Mouse (Mus musculus) embryonic facial prominence, embryonic 13.5 days (tissue): ENCODE results near the gene Acrv1. TPM values are rescaled to one million over a fixed set of nuclear protein-coding genes. Genes with fewer than 3 reads are reported as not detected.
"Not testable (repeated sequence)": the region's sequence is repeated elsewhere in the genome, so short reads cannot be mapped to it uniquely, and the experiment has no call there.

Source experiments
- ATAC-seq: fragments of 200-750 bp; cut with Nextera tagmentation; 2 replicates; pipeline ENCODE4 v1.8.0; 2017; ENCODE audit warnings: low read depth; ENCODE audit not compliant: insufficient number of reproducible peaks, insufficient read depth, low FRiP score, low TSS enrichment
- H3K27ac ChIP-seq: fragments of 300-500 bp; sonication (generic); 2 replicates; pipeline ENCODE4 v1.5.1; 2015; ENCODE audit warnings: moderate library complexity, mild to moderate bottlenecking, inconsistent platforms
- H3K27me3 ChIP-seq: fragments of 300-500 bp; sonication (generic); 2 replicates; pipeline ENCODE4 v1.6.1; 2015; ENCODE audit warnings: mild to moderate bottlenecking, inconsistent platforms
- H3K36me3 ChIP-seq: fragments of 300-500 bp; sonication (generic); 2 replicates; pipeline ENCODE4 v1.6.1; 2015; ENCODE audit warnings: mild to moderate bottlenecking, inconsistent platforms
- H3K4me1 ChIP-seq: fragments of 300-500 bp; sonication (generic); 2 replicates; pipeline ENCODE4 v1.6.1; 2015; ENCODE audit warnings: inconsistent platforms
- H3K4me2 ChIP-seq: fragments of 300-500 bp; sonication (generic); 2 replicates; pipeline ENCODE4 v1.6.1; 2015; ENCODE audit warnings: moderate library complexity, mild to moderate bottlenecking, inconsistent platforms
- H3K4me3 ChIP-seq: fragments of 300-500 bp; sonication (generic); 2 replicates; pipeline ENCODE4 v1.5.1; 2015; ENCODE audit warnings: mild to moderate bottlenecking, inconsistent platforms
- H3K9ac ChIP-seq: fragments of 300-500 bp; sonication (generic); 2 replicates; pipeline ENCODE4 v1.6.1; 2015; ENCODE audit warnings: mild to moderate bottlenecking, inconsistent platforms
- H3K9me3 ChIP-seq: fragments of 300-500 bp; sonication (generic); 2 replicates; pipeline ENCODE4 v1.6.1; 2016; ENCODE audit warnings: inconsistent platforms
- WGBS: fragments of 180-500 bp; shearing (Covaris S2); methylation state at CpG from one replicate; pipeline ENCODE4 v1.1.7; 2015; ENCODE audit warnings: mixed read lengths; 5-methylcytosine and 5-hydroxymethylcytosine counted together
- polyA plus RNA-seq: library from polyadenylated mRNA; unstranded; fragments of >200 nt; fragmentation: Nextera tagmentation; extraction: Ambion mirVana; gene quantifications from 2 replicates; pipeline ENCODE4 v1.2.1, GENCODE M21; 2015

The Acrv1 gene
- not detected in 2 replicates for polyA plus RNA-seq

DNA sequence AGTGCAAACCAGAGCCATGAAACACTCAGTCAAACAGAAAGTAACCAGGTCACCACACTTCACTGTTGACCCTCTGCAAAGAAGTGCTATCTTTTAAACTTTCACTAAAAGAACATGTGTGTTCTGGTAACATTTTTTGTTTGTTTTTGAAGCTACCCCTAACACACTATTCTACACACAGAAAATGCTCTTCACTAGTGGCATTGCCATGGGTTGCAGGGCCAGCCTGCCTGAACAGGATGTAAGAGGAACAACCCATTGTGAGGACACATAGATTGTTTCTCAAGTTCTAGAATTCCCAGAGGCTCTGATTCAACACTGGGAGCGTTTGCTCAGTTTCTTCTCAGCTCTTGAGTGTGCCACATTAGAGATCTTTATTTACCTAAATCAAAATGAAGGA lies at the start of gene Acrv1:
Gene Acrv1, plus strand, starts transcription at position 301 of the 400 bp plus-strand sequence.
- H3K9ac ChIP-seq, result no peak within 1 kb of the TSS
- 69% methylated on average over 1 of the region's 1 CpGs for WGBS
- H3K4me3 ChIP-seq, result no peak within 1 kb of the TSS
- H3K27ac ChIP-seq, result no peak within 1 kb of the TSS
- no peaks in the 10 kb centered on the region for H3K27me3 ChIP-seq
- H3K36me3 ChIP-seq, result no peaks in the 10 kb centered on the region
- H3K9me3 ChIP-seq, result no peaks in the 10 kb centered on the region
- no peaks in the 10 kb centered on the region for H3K4me1 ChIP-seq
- no peak for ATAC-seq
- no peak within 1 kb of the TSS for H3K4me2 ChIP-seq

DNA sequence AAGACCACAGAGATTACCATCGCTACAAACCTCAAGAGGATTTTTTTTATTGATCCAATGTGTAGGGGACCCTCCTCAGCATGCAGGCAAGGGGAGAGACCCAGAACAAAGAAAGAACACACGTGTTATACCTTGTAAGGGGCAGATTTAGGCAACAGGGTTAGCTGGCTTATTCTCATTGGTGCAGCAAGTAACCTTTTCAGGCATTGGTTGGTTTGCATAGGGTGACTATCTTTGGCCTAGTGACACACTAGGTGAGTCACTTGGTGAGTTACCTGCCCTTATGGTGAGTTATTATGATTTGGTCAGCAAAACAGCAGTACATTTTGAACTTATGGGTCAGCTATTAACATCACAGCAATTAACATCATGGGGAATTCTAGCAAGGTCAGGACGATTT lies 49.7 kb upstream of the Acrv1 start, which contains the start of gene A630095E13Rik:
Gene A630095E13Rik, minus strand, starts transcription at position 101 of the 400 bp plus-strand sequence.
- H3K4me2 ChIP-seq, result not testable (repeated sequence)

GRCm38 (mm10) chr9:36681424-36681823 lies 11.6 kb upstream of the Acrv1 start:
- Histone ChIP-seq H3K4me2 (no peak overlapping the region), H3K4me3 (no peak overlapping the region), H3K4me1 (no peaks in the 10 kb centered on the region), H3K9ac (no peak overlapping the region), H3K27me3 (no peaks in the 10 kb centered on the region), H3K27ac (no peak overlapping the region), H3K36me3 (no peaks in the 10 kb centered on the region), H3K9me3 (no peaks in the 10 kb centered on the region)
- WGBS, result 58% methylated on average over 2 of the region's 2 CpGs
- no peak for ATAC-seq

More for the DNA sequence above, 49.7 kb upstream of the Acrv1 start, which contains the start of gene A630095E13Rik:
- not testable (repeated sequence) for H3K36me3 ChIP-seq, H3K4me1 ChIP-seq, H3K9ac ChIP-seq, H3K9me3 ChIP-seq, H3K4me3 ChIP-seq, ATAC-seq, H3K27ac ChIP-seq, H3K27me3 ChIP-seq
- WGBS, result 70% methylated on average over 3 of the region's 3 CpGs

- no peak overlapping the region for H3K27ac ChIP-seq
- H3K4me1 ChIP-seq, result no peaks in the 10 kb centered on the region
These were observed 5.7 kb upstream of the Acrv1 start for GRCm38 (mm10) chr9:36687329-36687728.

GRCm38 (mm10) chr9:36694276-36694675 lies 1.3 kb downstream of the Acrv1 start:
- H3K9me3 ChIP-seq, result no peaks in the 10 kb centered on the region
- no peak overlapping the region for H3K4me2 ChIP-seq
- H3K4me3 ChIP-seq, result no peak overlapping the region
- no peaks in the 10 kb centered on the region for H3K4me1 ChIP-seq
- H3K27ac ChIP-seq, result no peak overlapping the region
- H3K9ac ChIP-seq, result no peak overlapping the region
- no peak for ATAC-seq
- no peaks in the 10 kb centered on the region for H3K27me3 ChIP-seq
- 92% methylated on average over 10 of the region's 10 CpGs for WGBS
- H3K36me3 ChIP-seq, result no peaks in the 10 kb centered on the region

More at GRCm38 (mm10) chr9:36687329-36687728, 5.7 kb upstream of the Acrv1 start:
- Histone ChIP-seq H3K4me2 (no peak overlapping the region), H3K36me3 (no peaks in the 10 kb centered on the region), H3K4me3 (no peak overlapping the region), H3K9me3 (no peaks in the 10 kb centered on the region), H3K9ac (no peak overlapping the region), H3K27me3 (no peaks in the 10 kb centered on the region)
- ATAC-seq, result no peak

DNA sequence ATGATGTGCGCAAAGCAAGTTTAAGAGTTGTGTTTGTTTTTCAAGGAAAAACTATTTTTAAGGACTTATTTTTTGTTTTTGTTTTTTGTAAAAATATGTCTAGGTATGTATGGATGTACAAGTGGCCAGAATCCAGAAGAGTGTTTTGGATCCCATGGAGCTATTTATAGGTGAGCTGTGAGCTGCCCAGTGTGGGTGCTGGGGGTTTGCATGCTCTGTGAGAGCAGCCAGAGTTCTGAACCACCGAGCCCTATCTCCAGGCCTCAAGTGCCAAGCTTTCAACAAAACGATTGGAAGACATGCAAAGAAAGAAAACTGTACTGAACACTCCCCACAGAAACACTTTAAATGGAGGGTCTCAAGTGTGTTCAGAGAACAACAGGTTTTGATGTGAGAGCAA lies 12.9 kb downstream of the Acrv1 start:
- 81% methylated on average over 3 of the region's 3 CpGs for WGBS
- Histone ChIP-seq H3K36me3 (peaks cover 12% of the 10 kb centered on the region), H3K27me3 (no peaks in the 10 kb centered on the region), H3K4me3 (no peak overlapping the region), H3K9ac (no peak overlapping the region), H3K4me1 (no peaks in the 10 kb centered on the region), H3K27ac (no peak overlapping the region), H3K4me2 (no peak overlapping the region), H3K9me3 (no peaks in the 10 kb centered on the region)
- ATAC-seq, result no peak

GRCm38 (mm10) chr9:36707304-36707703 lies 14.3 kb downstream of the Acrv1 start:
- Histone ChIP-seq H3K9me3 (no peaks in the 10 kb centered on the region), H3K9ac (no peak overlapping the region), H3K27ac (no peak overlapping the region), H3K4me3 (no peak overlapping the region), H3K4me1 (no peaks in the 10 kb centered on the region), H3K27me3 (no peaks in the 10 kb centered on the region), H3K4me2 (no peak overlapping the region), H3K36me3 (peaks cover 15% of the 10 kb centered on the region)
- ATAC-seq, result no peak
- 87% methylated on average over 6 of the region's 6 CpGs for WGBS

- Histone ChIP-seq H3K27ac (no peak overlapping the region), H3K27me3 (no peaks in the 10 kb centered on the region), H3K9ac (no peak overlapping the region), H3K4me1 (no peaks in the 10 kb centered on the region), H3K4me3 (no peak overlapping the region), H3K4me2 (no peak overlapping the region), H3K9me3 (no peaks in the 10 kb centered on the region), H3K36me3 (peaks cover 39% of the 10 kb centered on the region)
- 70% methylated on average over 3 of the region's 3 CpGs for WGBS
- ATAC-seq, result no peak
These were observed 23.6 kb downstream of the Acrv1 start for GRCm38 (mm10) chr9:36716624-36717023.

GRCm38 (mm10) chr9:36726131-36727033 lies 33.4 kb downstream of the Acrv1 start:
- ATAC-seq, result peak; percentile 92
- H3K4me1 ChIP-seq, result peaks cover 12% of the 10 kb centered on the region
- peak overlapping the region; percentile 94 for H3K27ac ChIP-seq
- peak overlapping the region; percentile 94 for H3K4me2 ChIP-seq
- under 1% methylated on average over 53 of the region's 53 CpGs for WGBS
- H3K4me3 ChIP-seq, result peak overlapping the region; percentile 71
- H3K9me3 ChIP-seq, result no peaks in the 10 kb centered on the region
- H3K9ac ChIP-seq, result peak overlapping the region; percentile 82
- H3K36me3 ChIP-seq, result peaks cover 22% of the 10 kb centered on the region
- no peaks in the 10 kb centered on the region for H3K27me3 ChIP-seq

DNA sequence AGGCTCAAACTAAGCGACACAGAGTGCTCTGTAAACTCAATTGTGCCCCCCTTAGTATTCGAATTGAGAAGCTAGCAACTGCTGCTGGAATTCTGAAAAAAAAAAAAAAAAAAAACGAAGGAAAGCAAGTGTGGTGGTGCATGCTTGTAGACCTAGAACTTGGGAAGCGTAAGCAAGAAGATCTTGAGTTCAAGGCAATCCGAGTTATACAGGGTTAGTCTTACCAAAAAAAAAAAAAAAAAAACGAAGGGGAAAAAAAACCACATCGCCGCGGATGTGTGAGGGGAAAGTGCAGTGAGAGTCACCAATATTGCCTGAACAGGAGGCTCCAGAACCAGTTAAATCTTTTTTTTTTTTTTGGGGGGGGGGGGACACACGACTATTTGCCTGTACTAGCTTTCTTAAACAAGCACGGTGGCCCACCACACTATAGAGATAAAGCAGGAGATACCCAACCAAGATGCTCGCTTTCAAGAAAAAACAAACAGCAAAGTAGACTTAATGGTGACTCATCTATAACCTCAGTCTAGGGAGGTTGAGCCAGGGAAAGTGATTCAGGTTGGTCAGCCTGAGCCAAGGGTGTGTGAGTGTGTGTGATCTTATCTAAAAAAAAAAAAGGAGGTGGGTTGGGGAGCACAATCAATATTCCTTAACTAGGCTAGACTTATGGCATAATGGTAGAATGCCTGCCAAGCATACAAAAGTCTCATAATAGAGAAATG lies 34.2 kb downstream of the Acrv1 start, which contains the start of gene Chek1:
Gene Chek1, minus strand, starts transcription at position 32 of the 722 bp plus-strand sequence.
- Histone ChIP-seq H3K36me3 (peaks cover 16% of the 10 kb centered on the region), H3K4me3 (peak within 1 kb of the TSS; percentile 71), H3K4me2 (peak within 1 kb of the TSS; percentile 94), H3K9ac (peak within 1 kb of the TSS; percentile 82), H3K4me1 (peaks cover 12% of the 10 kb centered on the region), H3K9me3 (no peaks in the 10 kb centered on the region), H3K27ac (peak within 1 kb of the TSS; percentile 94), H3K27me3 (no peaks in the 10 kb centered on the region)
- ATAC-seq, result peak; percentile 2; the same call in 1 of the 2 replicates
- WGBS, result 8% methylated on average over 12 of the region's 12 CpGs
